Mouse (Mus musculus) bone marrow, adult 2 months (tissue): ENCODE data around the gene Alx3.

Experiments used
- CTCF ChIP-seq: fragments of 200-500 bp; IDR thresholded peaks from 2 replicates; pipeline ENCODE4 v1.5.1; 2011; ENCODE audit warnings: low read length, control low read depth; ENCODE audit not compliant: control insufficient read depth, insufficient read depth
- POLR2A ChIP-seq: fragments of 200-500 bp; IDR thresholded peaks from 2 replicates; pipeline ENCODE4 v1.6.1; 2011; ENCODE audit warnings: low read depth, mild to moderate bottlenecking, control low read depth, low read length, borderline replicate concordance; ENCODE audit not compliant: control insufficient read depth

- peak; percentile 92 for TF ChIP-seq CTCF
- TF ChIP-seq POLR2A, result no peak
These were observed 18.2 kb downstream of the Alx3 start for GRCm38 (mm10) chr3:107612902-107613525.
